Mouse (Mus musculus) megakaryocyte, embryonic 14.5 days (primary cell): ENCODE measurements around the gene Itgb1. TPM values are rescaled to one million over a fixed set of nuclear protein-coding genes. Genes with fewer than 3 reads are reported as not detected.
A peak's percentile ranks its signal among the peaks of the same experiment; 100 is the strongest.

ENCODE experiments used
- H3K27me3 ChIP-seq: replicated peaks from 2 replicates; pipeline ENCODE3; 2012; ENCODE audit warnings: inconsistent platforms
- H3K36me3 ChIP-seq: replicated peaks from 2 replicates; pipeline ENCODE3; 2012; ENCODE audit warnings: low read length, inconsistent platforms, mixed read lengths
- H3K4me1 ChIP-seq: 2 replicates; pipeline ENCODE4 v1.6.1; 2012; ENCODE audit warnings: inconsistent platforms
- H3K4me3 ChIP-seq: replicated peaks from 2 replicates; pipeline ENCODE3; 2012; ENCODE audit warnings: moderate library complexity, mild to moderate bottlenecking, inconsistent platforms
- H3K9me3 ChIP-seq: 2 replicates; pipeline ENCODE4 v1.6.1; 2012; ENCODE audit warnings: inconsistent platforms
- FLI1 ChIP-seq: IDR thresholded peaks from 2 replicates; pipeline ENCODE4 v1.6.1; 2012; ENCODE audit warnings: low read length, inconsistent platforms, mixed read lengths
- GATA1 ChIP-seq: IDR thresholded peaks from 3 replicates; pipeline ENCODE4 v1.6.1; 2012; ENCODE audit warnings: mixed read lengths, low read length, inconsistent platforms, borderline replicate concordance
- polyA plus RNA-seq: library from polyadenylated mRNA; stranded (reverse); fragments of >175 nt; gene quantifications from 2 replicates; pipeline ENCODE4 v1.2.3, GENCODE M21; 2012; ENCODE audit warnings: low replicate concordance; ENCODE audit not compliant: insufficient read depth

Gene Itgb1
- polyA plus RNA-seq, 1 experiment = 47.5 TPM

- Histone ChIP-seq H3K4me1 (peaks cover 49% of the 10 kb centered on the region), H3K27me3 (no peaks in the 10 kb centered on the region), H3K4me3 (peak overlapping the region; percentile 64), H3K36me3 (no peaks in the 10 kb centered on the region), H3K9me3 (no peaks in the 10 kb centered on the region)
- no peak for TF ChIP-seq FLI1
- no peak for TF ChIP-seq GATA1
Observed at GRCm38 (mm10) chr8:128679909-128680308, 5.5 kb upstream of the Itgb1 start.

GRCm38 (mm10) chr8:128680548-128681325 is 4.7 kb upstream of the Itgb1 start:
- TF ChIP-seq FLI1 (no peak), GATA1 (no peak)
- Histone ChIP-seq H3K4me3 (no peak overlapping the region), H3K9me3 (no peaks in the 10 kb centered on the region), H3K36me3 (no peaks in the 10 kb centered on the region), H3K27me3 (no peaks in the 10 kb centered on the region), H3K4me1 (peaks cover 47% of the 10 kb centered on the region)

DNA sequence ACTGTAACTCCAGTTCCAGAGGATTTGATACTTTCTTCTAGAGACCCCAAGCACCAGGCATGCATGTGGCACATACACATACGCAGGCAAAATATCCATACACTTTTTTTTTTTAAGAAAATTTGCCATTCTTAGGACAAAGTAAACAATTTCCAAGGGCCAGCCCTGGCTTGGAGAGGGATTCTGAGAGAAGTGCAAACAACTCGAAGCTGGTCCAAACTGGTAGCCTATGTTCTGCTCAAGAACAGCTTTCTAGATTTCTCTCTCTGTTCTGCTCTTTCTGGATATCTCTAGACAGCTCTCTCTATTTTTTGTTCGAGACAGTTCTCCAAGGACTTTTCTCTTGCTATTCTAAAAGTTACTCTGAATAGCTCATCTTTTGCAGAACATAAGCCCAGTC is 3.5 kb upstream of the Itgb1 start:
- TF ChIP-seq FLI1 (no peak), GATA1 (no peak)
- Histone ChIP-seq H3K4me3 (no peak overlapping the region), H3K36me3 (no peaks in the 10 kb centered on the region), H3K9me3 (no peaks in the 10 kb centered on the region), H3K27me3 (no peaks in the 10 kb centered on the region), H3K4me1 (peaks cover 42% of the 10 kb centered on the region)

DNA sequence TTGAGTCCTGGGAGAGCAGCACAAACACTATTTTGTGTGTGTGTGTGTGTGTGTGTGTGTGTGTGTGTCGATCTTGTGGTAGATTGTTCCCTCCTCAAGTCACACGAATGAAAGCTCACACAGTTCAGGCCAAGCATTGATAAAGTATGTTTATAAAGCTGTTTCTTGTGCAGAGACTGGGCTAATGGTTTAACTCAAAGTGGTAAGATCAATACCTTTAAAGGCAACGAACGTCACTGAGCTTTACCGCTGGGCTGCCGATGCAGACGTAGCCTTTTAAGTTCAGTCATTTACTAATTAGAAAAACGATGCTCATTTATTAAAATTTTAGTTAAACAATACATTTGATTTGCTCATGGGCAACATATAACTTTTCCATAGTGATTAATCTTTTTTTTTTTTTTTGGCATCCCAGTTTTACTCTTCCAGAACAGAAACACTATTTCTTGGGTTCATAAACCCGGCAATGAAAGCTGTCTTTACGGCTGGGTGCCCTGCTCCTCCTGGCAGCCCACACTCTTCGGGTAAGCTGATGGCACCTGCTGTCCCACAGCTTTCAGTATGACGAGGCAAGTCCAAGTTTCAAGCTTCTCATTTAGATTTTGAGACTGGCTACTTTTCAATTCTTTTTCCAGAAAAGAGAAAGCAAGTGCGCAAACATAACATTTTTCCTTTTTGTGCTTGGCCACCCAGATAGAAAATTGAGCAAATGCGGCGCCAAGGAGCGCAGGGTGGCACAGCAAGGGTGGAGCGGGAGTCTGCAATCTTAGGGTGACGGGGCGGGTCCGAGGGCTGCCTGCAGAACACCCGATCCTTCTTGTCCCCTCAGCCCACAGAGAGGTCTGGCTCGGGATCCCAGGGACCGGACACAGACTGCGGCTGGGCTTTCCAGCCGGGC is 596 bp upstream of the Itgb1 start:
- Histone ChIP-seq H3K4me1 (peaks cover 55% of the 10 kb centered on the region), H3K4me3 (peak overlapping the region; percentile 97), H3K36me3 (no peaks in the 10 kb centered on the region), H3K9me3 (no peaks in the 10 kb centered on the region), H3K27me3 (no peaks in the 10 kb centered on the region)
- TF ChIP-seq FLI1 = no peak
- no peak for TF ChIP-seq GATA1

- no peaks in the 10 kb centered on the region for H3K27me3 ChIP-seq
- no peak for TF ChIP-seq FLI1
- TF ChIP-seq GATA1 = no peak
- no peaks in the 10 kb centered on the region for H3K9me3 ChIP-seq
- H3K4me3 ChIP-seq = peak overlapping the region; percentile 97
- H3K36me3 ChIP-seq = no peaks in the 10 kb centered on the region
- H3K4me1 ChIP-seq = peaks cover 52% of the 10 kb centered on the region
Observed at GRCm38 (mm10) chr8:128686429-128686990, 1.1 kb downstream of the Itgb1 start.

GRCm38 (mm10) chr8:128688679-128689078 is 3.2 kb downstream of the Itgb1 start:
- Histone ChIP-seq H3K4me3 (peak overlapping the region; percentile 39), H3K9me3 (no peaks in the 10 kb centered on the region), H3K4me1 (peaks cover 59% of the 10 kb centered on the region), H3K36me3 (no peaks in the 10 kb centered on the region), H3K27me3 (no peaks in the 10 kb centered on the region)
- TF ChIP-seq FLI1 = no peak
- TF ChIP-seq GATA1 = no peak

- Histone ChIP-seq H3K9me3 (no peaks in the 10 kb centered on the region), H3K4me1 (peaks cover 60% of the 10 kb centered on the region), H3K4me3 (peak overlapping the region; percentile 69), H3K36me3 (peaks cover 4% of the 10 kb centered on the region), H3K27me3 (no peaks in the 10 kb centered on the region)
- TF ChIP-seq GATA1 (no peak), FLI1 (no peak)
Observed at GRCm38 (mm10) chr8:128690056-128690455, 4.6 kb downstream of the Itgb1 start.

GRCm38 (mm10) chr8:128696701-128697397 is 11.4 kb downstream of the Itgb1 start:
- TF ChIP-seq FLI1 (no peak), GATA1 (no peak)
- H3K9me3 ChIP-seq = no peaks in the 10 kb centered on the region
- H3K4me3 ChIP-seq = peak overlapping the region; percentile 14
- peaks cover 88% of the 10 kb centered on the region for H3K4me1 ChIP-seq
- peaks cover 32% of the 10 kb centered on the region for H3K36me3 ChIP-seq
- H3K27me3 ChIP-seq = no peaks in the 10 kb centered on the region

DNA sequence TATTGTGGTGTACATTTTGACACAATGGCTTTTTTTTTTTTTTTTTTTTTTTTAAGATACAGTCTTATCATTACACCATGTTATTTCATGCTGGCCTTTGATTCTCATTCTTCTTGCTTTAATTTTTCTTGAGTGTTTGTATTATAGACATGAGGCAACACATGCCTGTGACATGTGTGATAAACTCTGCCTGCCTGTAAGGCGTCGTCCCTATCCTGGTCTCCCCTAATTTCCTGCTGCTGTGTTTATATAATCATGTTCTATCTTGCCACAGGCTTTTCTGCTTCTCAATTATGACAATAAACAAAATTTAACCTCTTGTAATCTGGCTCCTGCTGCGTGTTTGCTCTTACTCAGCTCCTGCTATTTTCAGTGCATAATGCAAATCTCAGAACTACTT is 12.5 kb downstream of the Itgb1 start:
- Histone ChIP-seq H3K27me3 (no peaks in the 10 kb centered on the region), H3K4me1 (peaks cover 81% of the 10 kb centered on the region), H3K4me3 (no peak overlapping the region), H3K9me3 (no peaks in the 10 kb centered on the region), H3K36me3 (peaks cover 34% of the 10 kb centered on the region)
- no peak for TF ChIP-seq GATA1
- TF ChIP-seq FLI1 = no peak
